Mouse (Mus musculus) left cerebral cortex, adult 8-10 months (tissue): ENCODE data around the gene Gm14459. TPM values are rescaled to one million over a fixed set of nuclear protein-coding genes. Genes with fewer than 3 reads are reported as not detected.
"Not testable (repeated sequence)": the region's sequence is repeated elsewhere in the genome, so short reads cannot be mapped to it uniquely, and the experiment has no call there.

Source experiments
- DNase-seq, 2 experiments: peaks; one replicate each; pipeline ENCODE4 v3.0.0; 2022; ENCODE audit warnings: low spot score in 2 of 2
- total RNA-seq, 4 experiments: library from RNA; stranded (reverse); gene quantifications; 2 replicates each; pipeline ENCODE4 v1.2.4; 2022

The Gm14459 gene
- not detected for total RNA-seq

GRCm38 (mm10) chrX:8524854-8525253 lies at the start of gene Gm14459:
Gene Gm14459 (minus strand): TSS chrX:8524954.
- no peak for DNase-seq

- DNase-seq: not testable (repeated sequence)
These were observed 23.4 kb upstream of the Gm14459 start, which contains the start of gene Ssxb6 for GRCm38 (mm10) chrX:8548155-8548554. Gene Ssxb6 (minus strand): TSS chrX:8548255.

Other genes starting within 250 kb of the Gm14459 start
- gene Ssxb10, start 197.5 kb downstream of the Gm14459 start, total RNA-seq: not detected
- not detected for gene Ssxb9, start 158.0 kb downstream of the Gm14459 start, total RNA-seq
- not detected for gene Ssxb1, start 111.6 kb downstream of the Gm14459 start, total RNA-seq
- not detected for gene Ssxb2, start 63.2 kb downstream of the Gm14459 start, total RNA-seq
- not detected for gene Ssxb6, start 23.3 kb upstream of the Gm14459 start, total RNA-seq
- gene Ssxb3, start 66.9 kb upstream of the Gm14459 start, total RNA-seq: not detected
- gene Ssxb8, start 165.9 kb upstream of the Gm14459 start, total RNA-seq: not detected
- not detected for gene Ssx9, start 223.5 kb upstream of the Gm14459 start, total RNA-seq